Mouse (Mus musculus) cerebellum, postnatal 10 days (tissue): ENCODE data around the gene Eif4a3.

Experiments
- DNase-seq, 2 experiments: peaks; one replicate each; pipeline ENCODE4 v3.0.0; 2021; ENCODE audit warnings: mixed read lengths in 2 of 2

Gene Eif4a3

DNA sequence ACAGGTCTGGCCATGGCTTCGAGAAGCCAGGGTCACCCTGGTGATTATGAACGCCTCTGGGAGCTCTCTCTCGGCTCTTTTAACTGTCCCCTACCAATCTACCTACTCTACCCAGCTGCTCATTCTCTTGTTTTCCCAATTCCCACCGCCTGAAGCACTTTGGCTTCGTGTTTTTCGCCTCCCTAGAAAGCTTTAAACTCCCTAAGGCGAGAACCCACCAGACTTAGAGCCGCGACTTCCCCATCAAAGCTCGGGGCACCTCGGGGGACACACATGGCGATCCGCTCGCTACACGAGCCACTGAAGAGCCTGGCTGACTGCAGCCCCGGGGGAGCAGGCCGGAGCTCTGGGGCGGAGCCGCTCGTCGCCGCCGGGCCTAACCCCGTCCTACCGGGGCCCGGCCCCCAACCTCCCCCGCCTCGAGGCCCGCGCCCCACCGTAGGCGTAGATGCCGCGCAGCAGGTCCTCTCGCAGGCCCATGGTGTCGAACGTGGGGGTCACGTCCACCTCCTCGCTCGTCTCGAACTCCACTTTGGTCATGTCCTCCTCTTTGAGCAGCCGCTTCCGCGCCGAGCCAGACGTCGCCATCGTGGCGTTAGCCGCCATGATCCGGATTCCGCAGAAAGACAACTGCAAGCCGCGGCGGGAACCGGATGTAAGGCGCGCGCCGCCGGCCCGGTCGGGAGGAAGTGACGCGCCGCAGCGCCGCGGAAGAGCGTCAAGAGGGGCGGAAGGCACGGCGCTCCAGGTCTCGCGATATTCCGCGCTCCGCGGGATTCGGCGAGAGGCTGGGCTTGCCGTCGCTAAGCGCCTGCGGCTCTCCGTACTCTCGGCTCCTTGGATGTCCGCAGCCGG lies at the start of gene Eif4a3:
Gene Eif4a3, minus strand, starts transcription at position 699 of the 855 bp plus-strand sequence.
- peak; percentile 99 for DNase-seq

DNA sequence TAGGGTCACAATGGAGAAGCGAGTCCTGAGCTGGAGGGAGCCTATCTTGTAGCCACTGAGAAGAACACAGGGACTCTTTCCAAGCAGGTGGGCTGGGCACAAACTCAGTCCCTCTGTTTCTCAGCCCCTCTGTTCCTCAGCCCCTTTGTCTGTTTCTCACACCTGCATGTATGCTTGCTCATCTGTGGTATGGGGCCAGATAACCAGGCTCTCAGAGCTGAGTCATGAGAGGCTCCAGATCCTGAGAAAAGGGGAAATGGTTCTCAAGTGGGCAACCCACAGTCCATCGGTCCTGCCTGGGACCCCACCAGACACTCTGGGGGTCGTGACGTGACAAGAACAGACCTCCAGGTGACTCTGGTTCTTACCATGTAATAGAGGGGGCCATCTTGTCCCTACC lies 47.2 kb upstream of the Eif4a3 start:
- DNase-seq, result no peak

DNA sequence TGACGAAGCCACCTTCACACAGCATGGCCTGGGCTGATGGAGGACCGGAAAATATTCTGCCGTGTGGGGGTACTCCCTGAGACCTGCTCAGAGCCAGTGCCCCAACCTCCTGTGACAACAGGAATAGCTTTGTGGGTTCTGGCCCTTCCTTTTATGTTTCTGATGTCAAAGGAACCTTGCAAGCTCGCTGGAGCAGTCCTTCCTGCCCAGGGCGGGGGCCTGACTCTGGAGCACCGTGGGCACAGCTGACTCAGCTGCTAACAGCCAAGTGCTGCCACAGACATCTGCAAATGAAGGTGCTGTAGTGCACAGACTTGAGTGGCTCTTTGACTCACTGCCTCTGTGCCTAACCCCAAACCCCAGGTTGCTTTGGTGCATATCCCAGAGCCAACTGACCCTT lies 45.0 kb upstream of the Eif4a3 start:
- DNase-seq, result no peak

DNA sequence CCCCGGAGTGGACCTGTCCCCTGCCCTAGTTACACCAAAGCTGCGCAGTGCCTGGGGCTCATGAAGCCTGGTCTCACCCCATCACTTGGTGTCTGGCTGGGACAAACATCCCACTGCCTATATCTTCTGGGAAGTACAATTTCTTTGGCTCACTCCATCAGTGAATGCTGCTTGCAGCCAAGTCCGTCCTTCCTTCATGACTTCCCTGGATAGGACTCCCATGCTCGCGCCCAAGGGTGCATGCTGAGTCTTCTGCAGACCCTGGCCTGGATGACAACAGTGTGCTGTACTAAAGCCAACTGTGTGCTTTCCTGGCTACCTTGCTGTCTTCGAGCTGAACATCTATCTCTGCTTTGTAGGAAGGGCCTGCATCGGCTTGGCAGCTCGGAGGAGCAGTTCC lies 44.3 kb upstream of the Eif4a3 start:
- DNase-seq, result no peak

DNA sequence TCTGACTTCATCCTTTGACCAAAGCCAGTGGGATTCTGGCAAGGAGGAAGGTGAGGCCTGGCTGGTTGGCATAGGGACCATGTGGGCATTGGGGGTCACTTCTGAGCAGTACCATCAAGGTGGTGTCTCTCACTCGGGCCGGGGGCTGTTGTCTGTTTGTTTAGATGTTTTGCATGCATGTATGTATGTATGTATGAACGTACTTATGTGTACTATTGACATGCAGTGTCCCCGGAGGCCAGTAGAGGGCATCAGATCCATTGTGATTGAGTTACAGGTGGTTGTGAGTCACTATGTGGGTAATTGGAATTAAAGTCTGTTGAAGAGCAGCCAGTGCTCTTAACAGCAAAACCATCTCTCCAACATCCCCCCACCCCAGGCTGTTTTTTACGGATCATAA lies 39.7 kb upstream of the Eif4a3 start:
- peak; percentile 86 to 89 for DNase-seq

DNA sequence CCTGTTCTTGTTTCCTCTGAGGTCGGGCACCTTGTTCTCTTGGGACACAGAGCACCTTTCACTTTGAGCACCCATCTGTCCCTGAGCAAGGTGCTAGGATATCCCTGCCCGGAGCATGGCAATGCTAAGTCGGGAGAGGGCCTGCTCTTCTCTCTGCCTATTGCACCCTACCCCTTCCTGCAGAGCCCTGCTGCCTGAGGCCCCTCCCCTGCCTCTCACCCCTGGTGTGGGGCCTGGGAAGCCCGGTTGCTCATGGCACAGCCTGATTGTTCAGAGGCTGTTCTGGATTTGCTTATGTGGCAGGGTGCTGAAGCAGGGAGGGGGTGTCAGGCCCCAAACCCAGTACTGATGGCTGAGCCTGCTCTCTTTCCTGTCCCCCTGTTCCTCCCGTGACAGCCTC lies 39.3 kb upstream of the Eif4a3 start:
- DNase-seq, result no peak

DNA sequence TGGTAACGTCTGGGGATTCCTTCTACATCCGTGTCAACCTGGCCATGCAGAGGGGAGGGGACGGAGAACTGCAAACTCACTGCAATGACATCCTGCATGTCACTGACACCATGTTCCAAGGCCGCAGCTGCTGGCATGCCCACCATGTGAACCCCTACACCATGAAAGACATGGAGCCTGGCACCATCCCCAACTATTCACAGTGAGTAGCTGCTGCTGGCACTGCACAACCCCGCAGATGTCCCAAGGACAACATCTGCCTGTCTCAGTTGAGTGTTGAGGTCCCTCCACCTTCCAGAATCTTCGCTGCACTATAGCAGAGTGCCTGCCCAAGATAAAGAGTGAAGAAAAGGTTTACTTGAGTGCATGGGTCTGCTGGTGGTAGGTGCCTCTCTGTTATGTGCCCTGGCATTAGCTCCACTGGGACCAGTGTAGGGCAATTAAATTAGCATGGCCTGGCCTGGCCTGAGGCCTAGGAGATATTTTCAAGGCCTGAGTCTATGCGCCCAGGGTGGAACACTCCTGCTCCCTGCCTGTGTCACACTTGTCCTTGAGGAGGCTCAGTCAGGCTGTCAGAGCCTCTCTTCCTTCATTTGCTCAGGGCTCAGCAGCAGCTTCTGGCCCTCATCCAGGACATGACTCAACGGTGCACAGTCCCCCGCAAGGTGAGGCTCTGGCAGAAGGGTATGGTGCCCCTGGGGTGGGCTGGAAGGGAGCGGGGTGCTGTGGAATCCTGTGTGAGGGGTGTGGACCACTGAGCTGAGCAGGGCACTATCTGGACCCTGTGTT lies 38.6 kb upstream of the Eif4a3 start:
- DNase-seq, result peak in 1 of 2 experiments; percentile 36

DNA sequence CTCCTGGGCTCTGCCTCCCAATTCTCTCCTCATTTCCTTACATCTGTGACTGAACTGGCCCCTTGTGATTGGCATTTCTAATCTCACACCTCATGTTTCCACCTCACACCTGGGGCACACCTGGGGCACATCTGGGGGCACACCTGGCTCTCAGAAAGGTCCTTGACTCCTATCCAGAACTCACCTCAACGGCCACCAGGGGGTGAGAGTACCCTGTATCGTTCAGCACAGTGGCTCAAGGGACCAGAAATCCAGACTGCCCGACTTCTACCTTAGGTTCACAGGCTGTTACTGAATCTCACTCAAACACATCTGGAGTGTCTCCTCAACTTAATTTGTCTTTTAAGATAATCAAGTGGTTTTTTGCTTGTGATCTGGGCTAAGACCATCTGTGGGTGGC lies 32.1 kb upstream of the Eif4a3 start:
- DNase-seq, result no peak

DNA sequence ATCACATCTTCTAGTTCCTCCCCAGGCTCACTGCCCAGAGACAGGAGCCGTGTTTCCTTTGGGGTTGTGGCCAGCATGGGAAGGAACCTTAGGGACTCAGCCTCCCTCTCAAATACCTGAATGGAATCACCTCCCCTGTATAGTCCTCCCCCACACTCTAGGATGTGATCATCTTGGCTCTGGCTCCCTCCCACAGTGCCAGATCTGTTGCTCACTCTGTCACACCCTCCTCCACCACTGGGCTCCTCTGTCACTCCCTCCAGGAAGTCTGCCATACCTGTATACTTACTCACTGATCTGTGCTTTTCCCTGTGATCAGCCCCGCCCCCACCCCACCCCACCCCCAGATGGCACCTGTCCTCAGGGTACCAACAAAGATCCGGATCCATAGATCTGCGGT lies 30.7 kb upstream of the Eif4a3 start:
- no peak for DNase-seq

DNA sequence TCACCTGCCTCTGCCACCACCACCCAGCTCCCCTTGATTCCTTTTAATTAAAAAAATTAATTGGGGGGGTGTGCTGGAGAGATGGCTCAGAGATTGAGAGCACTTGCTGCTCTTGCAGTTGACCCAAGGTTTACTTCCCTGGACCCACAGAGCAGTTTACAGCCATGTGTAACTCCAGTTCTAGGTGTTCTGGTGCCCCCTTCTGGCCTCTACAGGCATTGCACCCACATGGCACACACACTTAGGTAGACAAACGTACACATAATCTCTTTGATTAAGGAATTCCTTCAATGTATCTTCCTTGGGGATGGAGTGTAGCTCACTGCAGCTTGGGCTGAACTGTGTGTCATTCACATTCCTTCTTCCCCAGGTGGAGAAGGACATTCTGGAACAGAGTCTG lies 25.2 kb upstream of the Eif4a3 start:
- no peak for DNase-seq

DNA sequence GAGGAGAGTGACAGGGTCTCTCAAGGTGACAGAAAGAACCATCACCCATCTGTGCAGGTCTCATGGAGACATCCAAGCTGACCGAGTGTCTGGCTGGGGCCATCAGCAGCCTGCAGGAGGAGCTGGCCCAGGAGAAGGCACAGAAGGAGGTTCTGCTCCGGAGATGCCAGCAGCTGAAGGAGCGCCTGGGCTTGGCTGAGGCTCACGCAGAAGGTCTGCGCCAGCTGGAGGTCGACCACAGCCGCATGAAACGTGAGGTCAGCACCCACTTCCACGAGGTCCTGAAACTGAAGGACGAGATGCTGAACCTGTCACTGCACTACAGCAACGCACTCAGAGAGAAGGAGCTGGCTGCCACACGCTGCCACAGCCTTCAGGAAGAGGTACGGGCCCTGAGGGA lies 22.6 kb upstream of the Eif4a3 start:
- peak; percentile 56 to 63 for DNase-seq

DNA sequence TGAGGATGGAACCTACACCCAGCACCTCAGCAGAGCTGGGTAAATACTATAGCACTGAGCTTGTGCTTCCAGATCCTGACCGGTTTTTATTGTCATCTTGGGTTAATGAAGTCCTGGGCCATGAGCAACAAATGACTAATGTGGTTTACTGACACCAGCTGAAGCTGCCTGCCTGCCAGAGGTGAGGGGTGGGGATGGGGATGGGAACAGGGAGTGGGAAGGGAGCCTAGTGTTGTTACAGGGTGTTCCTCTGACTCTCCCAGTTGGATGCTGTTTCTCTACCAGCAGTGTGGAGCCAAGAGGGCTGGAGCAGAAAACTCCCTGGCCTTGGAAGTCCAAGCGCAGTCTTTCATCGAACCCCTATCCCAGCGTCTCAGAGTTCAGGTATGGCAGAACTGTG lies 16.8 kb upstream of the Eif4a3 start:
- no peak for DNase-seq

DNA sequence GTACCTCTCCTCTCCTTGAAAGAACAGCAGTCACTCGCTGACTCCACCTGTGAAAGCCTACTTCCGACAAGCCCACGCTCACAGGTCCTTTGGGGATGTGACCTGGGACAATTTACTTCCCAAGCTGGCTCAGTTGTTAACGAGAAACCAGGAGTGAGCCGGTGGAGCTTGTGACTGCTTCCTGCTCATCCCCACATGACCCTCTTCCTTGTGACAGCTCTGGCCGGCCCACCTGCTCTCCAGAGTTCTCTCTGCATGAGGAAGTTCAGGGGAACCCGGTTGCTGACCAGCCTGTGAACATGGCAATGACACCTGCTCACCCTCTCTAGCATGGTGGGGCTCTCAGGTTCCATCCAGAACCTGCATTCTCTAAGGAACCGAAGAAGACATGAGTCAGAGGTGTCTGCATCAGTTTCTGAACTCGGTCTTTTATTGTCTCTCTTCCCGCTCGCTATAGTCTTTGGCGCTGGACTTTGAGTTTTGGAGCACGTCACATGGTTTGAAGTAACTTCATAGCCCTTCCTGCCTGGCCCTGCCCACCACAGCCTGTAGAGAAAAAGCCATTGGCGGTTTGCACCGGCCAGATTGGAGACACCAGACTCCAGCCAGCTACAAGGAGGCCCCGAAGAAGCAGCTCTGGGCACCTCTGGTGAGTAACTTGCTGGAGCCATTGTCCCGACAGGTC lies 14.5 kb upstream of the Eif4a3 start:
- no peak for DNase-seq

DNA sequence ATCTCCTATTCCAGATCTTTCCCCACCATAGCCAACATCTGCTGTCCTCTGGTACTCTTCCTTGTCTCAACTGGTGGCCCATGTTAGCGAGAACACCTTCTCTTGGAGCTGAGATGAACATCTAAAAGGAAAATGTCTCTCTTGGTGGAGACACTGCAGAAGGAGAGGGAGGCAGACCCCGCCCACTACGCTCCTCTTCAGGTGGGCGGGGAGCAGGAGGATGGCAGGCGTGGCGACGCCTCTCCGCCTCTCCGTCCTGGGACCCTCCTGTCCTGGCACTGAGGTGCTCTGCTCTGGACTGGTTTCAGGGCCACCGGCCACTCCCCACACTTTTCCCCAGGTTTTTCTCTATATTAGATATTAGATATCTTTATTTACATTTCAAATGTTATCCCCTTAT lies 10.7 kb upstream of the Eif4a3 start:
- DNase-seq, result no peak

DNA sequence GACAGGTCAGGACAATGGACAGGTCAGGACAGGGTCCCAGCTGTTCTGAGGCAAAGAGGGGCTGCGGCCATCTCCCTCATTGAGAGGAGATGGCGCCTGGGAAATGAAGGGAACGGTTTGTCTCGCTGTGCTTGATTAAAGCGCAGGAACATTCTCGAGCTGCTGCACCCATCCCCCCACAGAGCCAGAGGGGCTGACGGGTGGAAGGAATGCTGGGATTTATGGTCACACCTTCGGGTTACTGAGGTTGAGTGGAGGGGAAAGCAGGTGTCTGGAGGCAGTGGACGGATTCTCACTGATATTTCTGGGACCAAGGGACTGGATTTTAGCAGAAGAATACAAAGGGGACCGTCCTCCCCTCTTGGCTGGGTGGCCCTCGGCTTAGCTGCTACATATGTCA lies 8.0 kb upstream of the Eif4a3 start:
- no peak for DNase-seq

DNA sequence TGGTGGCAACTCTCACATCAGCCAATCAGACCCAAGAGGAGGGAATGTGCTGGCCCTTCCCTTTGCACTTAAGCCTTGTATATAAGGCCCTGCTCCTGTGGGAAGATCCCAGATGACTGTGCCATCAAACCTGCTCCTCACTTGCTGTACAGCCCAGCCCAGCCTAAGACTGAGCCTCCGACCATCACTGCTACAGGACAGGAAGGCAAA lies 7.7 kb upstream of the Eif4a3 start, which contains the start of gene Card14:
Gene Card14, plus strand, starts transcription at position 111 of the 210 bp plus-strand sequence.
- no peak for DNase-seq

DNA sequence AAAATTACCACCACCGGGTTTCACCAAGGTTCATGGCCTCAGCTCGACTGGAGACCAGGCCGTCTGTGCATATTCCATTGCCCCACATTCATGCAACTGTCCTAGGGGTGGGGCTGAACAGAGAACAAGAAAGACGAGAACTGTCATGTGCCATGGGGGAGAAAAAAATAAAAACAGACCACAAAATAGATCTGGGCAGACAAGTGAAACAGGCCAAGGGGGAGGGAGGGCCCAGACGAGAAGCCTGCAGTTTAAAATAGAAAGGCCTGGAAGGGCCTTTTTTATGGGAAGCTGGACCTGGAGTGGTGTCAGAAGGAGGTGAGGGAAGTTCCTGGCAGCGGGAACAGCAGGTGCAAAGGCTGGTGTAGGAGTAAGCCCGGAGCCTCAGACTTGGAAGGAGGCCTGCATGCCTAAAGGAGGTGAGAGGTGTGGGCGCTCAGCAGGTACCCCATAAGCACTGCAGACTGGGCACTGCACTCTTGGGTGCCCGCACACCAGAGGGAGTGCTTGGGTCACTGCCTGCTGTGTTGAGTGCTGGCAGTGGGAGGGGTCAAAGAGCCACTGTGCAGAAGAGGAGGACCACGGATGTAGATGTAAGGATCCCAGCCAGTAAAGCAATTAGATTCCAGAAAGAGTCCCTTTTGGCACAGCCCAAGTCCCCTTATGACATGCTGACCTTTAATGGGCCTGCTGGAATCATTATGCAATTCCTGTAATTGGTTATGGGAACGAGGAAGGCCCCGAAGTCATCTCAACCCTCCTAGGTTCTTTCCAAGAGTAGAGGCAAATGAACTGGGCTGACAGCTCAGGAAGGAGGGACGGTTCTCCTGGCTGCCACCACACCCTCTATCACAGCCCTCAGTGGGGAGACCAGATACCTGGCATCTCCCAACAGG lies 7.1 kb upstream of the Eif4a3 start:
- no peak for DNase-seq

DNA sequence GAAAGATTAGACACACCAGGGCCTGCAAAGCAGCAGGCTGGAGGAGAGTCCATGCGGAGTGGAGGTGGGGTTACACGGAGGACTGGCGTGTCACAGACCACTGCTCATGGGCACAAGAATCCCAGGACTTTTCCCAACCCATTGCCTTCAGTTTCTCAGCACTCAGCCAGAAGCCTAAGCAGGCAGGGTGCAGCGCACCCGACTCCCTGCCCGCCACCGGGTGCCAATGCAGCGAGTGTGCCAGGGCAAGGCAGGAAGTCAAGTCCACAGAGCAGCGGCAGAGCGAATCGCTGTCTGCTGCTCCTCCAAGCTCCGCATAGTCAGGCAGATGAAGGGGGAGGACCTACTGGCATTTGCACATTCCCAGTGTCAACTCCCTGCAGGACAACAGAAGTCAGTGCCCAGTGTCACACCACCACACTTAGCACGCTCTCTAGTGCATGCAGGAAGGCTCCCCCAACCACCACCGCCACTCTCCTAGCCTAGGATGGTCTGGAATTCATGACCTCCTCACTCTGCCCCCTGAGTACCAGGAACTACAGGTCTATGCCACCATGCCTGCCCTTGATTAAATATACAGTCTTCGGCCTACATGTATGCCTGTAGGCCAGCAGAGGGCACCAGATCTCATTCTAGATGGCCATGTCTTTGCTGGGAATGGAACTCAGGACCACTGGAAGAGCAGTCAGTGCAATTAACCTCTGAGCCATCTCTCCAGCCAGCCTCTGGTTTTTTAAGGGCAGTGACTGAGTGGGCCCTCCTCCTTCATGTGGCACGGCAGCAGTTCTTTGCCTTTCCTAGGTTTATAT lies 5.2 kb upstream of the Eif4a3 start:
- DNase-seq, result peak; percentile 80

DNA sequence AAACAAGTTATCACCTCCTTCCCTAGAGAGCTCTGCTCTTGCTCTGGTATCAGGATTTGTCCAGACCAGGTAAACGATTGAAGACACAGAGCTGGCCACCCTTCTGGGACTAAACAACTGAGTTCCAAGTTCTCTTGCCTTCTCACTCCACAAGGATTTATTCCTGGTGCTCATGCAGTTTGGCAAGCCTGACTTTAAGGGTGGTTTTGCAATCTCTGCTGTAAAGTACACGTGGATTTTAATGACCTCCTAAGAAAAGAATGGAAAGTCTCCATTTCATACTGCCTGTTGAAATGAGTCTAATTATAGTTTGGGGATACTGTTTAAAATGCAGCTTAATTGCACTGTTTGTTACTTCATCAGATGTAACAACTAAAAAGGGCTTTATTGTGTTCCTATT lies 1.1 kb upstream of the Eif4a3 start:
- DNase-seq, result no peak

DNA sequence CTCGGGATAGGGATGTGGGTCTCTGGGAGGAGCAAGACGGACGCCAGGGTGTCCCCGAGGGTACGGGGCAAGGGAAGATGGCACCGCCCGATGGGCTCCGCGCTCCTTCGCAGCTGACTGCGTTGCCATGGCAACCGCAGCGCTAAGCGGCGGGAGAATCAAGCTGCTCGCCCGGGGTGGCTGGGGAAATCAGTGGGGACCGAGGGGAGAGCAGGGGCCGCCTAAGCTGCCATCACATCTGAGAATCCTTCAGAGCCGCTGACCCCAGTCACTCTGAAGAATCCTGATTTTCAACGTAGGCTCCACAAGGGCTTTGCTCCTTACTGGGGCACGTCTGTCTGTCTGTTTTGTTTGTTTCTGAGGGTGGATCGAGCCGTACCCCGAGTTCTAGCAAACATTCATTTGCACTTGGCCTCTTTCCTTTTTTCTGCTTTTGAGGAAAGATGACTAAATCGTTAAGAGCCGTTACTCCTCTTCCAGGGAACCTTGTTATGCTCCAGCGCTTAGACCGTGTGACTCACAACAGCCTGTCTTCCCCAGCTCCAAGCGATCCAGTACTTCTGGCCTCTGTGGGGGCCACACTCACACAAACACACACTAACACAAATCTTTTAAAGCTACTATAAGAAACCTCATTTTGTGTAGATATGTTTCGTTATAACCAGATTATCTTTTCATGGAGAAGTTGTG lies 502 bp upstream of the Eif4a3 start:
- DNase-seq, result no peak

DNA sequence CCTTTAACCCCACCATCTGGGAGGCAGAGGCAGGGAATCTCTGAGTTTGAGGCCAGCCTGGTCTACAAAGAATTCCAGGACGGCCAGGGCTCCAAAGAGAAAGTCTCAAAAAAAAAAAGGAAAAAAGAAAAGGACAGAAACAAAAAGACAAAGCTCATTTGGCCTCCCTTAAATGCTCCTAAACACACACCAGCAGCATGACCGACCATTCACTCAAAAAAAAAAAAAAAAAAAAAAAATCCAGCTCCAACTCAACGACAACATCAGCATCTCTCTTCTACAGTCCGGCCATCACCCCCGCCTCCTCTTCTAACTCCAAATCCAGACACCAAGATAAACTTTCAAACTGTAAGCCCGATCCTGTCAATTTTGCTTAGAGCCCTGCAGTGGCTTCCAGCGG lies 972 bp downstream of the Eif4a3 start:
- DNase-seq, result no peak
